Mouse (Mus musculus): ENCODE data around the gene Gm3752.
"Not testable (repeated sequence)": the region's sequence is repeated elsewhere in the genome, so short reads cannot be mapped to it uniquely, and the experiment has no call there.

DNA sequence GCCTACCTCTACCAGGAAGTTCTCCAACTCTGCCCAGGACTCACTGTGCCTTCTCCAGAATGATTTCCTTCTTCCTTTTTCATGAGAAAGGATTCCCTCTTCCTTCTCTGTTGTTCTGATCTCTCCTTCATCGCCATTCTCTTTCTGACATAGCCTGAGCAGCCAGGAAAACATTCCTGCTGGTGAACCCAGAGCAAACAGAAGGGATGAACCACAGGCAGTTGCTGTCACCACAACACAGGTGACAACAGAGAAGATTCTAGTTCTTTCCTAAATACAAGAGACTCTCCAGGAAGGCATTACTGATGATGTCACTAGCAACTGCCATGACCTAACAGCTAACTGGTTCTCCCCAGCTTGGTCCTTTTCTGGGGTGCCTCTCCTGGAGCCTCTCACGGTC, 32.7 kb downstream of the Gm3752 start, which contains the start of gene Gm3755:
- not testable (repeated sequence) for TF ChIP-seq CTCF (IDR thresholded peaks at IDR 0.05; ENCODE audit: low read depth, low read length); POLR2A (IDR thresholded peaks at IDR 0.05; ENCODE audit: insufficient read depth, low read length); EP300 (IDR thresholded peaks at IDR 0.05; ENCODE audit: insufficient read depth, low read depth, low read length)
